Mouse (Mus musculus): ENCODE measurements around the gene Klc1.

DNA sequence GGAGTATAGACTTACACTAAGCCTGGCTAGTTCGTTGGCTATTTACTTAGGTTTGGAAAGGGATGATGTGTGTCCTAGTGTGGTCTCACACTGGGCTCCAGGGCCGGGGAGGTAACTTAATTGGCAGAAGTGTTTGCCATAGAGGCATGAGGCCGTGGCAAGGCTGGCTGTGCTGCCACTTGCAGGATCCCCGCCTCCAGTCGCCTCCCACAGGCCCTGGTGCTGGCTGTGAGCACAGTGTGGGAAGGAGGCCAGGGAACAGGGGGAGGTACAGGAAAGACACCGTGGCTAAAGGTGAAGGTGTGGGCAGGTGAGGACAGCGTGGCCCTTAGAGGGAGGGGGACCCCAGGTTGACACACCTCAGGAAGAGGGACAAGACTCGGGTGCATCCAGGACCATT, 61.3 kb downstream of the Klc1 start:
- no peak for TF ChIP-seq GATA1 (IDR thresholded peaks at IDR 0.05; ENCODE audit: low read length)
- TF ChIP-seq TAL1 (IDR thresholded peaks at IDR 0.05; ENCODE audit: low read length) = no peak
